Mouse (Mus musculus): Measurements from ENCODE around the gene Gm5105.

DNA sequence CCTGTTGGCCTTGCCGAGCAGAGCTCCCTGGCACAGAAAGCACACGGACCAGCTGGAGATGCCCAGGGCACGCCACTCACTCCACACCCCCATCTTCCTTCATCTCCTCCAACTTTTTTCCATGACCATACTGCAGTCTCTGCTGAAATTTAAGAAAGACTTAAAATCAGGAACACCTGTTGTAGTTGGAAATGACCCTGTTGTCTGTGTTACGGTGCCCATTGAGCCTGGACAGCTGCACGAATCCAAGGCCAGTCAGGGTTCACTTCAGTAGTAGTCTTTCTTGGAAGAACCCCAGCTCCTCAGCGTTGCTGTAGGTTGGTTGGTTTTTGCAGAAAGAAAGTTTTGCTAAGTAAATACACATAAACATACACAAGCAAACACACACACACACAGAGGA is 17.6 kb downstream of the Gm5105 start:
- TF ChIP-seq CTCF (IDR thresholded peaks at IDR 0.05; ENCODE audit: borderline replicate concordance, insufficient read depth, low read length), result no peak
- TF ChIP-seq POLR2A (IDR thresholded peaks at IDR 0.05; ENCODE audit: low read depth, low read length), result no peak
